Mouse (Mus musculus): ENCODE results near the gene Kif18a. TPM values are rescaled to one million over a fixed set of nuclear protein-coding genes. Genes with fewer than 3 reads are reported as not detected.

The Kif18a gene
- polyA plus RNA-seq (2011; ENCODE audit: insufficient read depth, insufficient read length, low replicate concordance, missing spikeins): 8.0 and 9.8 TPM in 2 replicates

- TF ChIP-seq POLR2A (IDR thresholded peaks at IDR 0.05; ENCODE audit: borderline replicate concordance, control insufficient read depth, low read depth, low read length): peak; percentile 64; the same call in 1 of the 2 replicates
- no peak for TF ChIP-seq CTCF (IDR thresholded peaks at IDR 0.05; ENCODE audit: control insufficient read depth, insufficient read depth, low read length)
- Histone ChIP-seq H3K27ac (ENCODE audit: control insufficient read depth, insufficient read depth, low read depth, low read length, poor library complexity) (peak within 1 kb of the TSS; percentile 87), H3K4me1 (ENCODE audit: control insufficient read depth, insufficient read depth, low read length) (no peaks in the 10 kb centered on the region; the same call in 1 of the 2 replicates), H3K4me3 (replicated peaks; ENCODE audit: control insufficient read depth, low read depth, low read length) (peak within 1 kb of the TSS; percentile 91)
- WGBS: under 1% methylated on average over 51 of the region's 51 CpGs
Measured at GRCm38 (mm10) chr2:109280600-109281340, at the start of gene Kif18a, which contains the start of gene Mettl15. Kif18a (plus strand) TSS chr2:109280738. Mettl15 (minus strand) TSS chr2:109280748.

- 85% methylated on average over 4 of the region's 4 CpGs for WGBS
Measured at GRCm38 (mm10) chr2:109233876-109234275, 46.7 kb upstream of the Kif18a start.

GRCm38 (mm10) chr2:109235741-109236140 lies 44.8 kb upstream of the Kif18a start:
- Histone ChIP-seq H3K4me3 (replicated peaks; ENCODE audit: control insufficient read depth, low read depth, low read length) (no peak overlapping the region), H3K4me1 (ENCODE audit: control insufficient read depth, insufficient read depth, low read length) (no peaks in the 10 kb centered on the region), H3K27ac (ENCODE audit: control insufficient read depth, insufficient read depth, low read depth, low read length, poor library complexity) (no peak overlapping the region)
- WGBS: 82% methylated on average over 1 of the region's 1 CpGs
- TF ChIP-seq POLR2A (IDR thresholded peaks at IDR 0.05; ENCODE audit: borderline replicate concordance, control insufficient read depth, low read depth, low read length) (no peak), CTCF (IDR thresholded peaks at IDR 0.05; ENCODE audit: control insufficient read depth, insufficient read depth, low read length) (no peak)

More at GRCm38 (mm10) chr2:109233876-109234275, 46.7 kb upstream of the Kif18a start:
- no peak overlapping the region for H3K4me3 ChIP-seq (replicated peaks; ENCODE audit: control insufficient read depth, low read depth, low read length)
- no peaks in the 10 kb centered on the region for H3K4me1 ChIP-seq (ENCODE audit: control insufficient read depth, insufficient read depth, low read length)
- TF ChIP-seq CTCF (IDR thresholded peaks at IDR 0.05; ENCODE audit: control insufficient read depth, insufficient read depth, low read length) (no peak), POLR2A (IDR thresholded peaks at IDR 0.05; ENCODE audit: borderline replicate concordance, control insufficient read depth, low read depth, low read length) (no peak)
- H3K27ac ChIP-seq (ENCODE audit: control insufficient read depth, insufficient read depth, low read depth, low read length, poor library complexity): no peak overlapping the region

- no peak overlapping the region for H3K27ac ChIP-seq (ENCODE audit: control insufficient read depth, insufficient read depth, low read depth, low read length, poor library complexity)
- WGBS: 77% methylated on average over 3 of the region's 3 CpGs
- H3K4me1 ChIP-seq (ENCODE audit: control insufficient read depth, insufficient read depth, low read length): no peaks in the 10 kb centered on the region
- no peak overlapping the region for H3K4me3 ChIP-seq (replicated peaks; ENCODE audit: control insufficient read depth, low read depth, low read length)
- no peak for TF ChIP-seq CTCF (IDR thresholded peaks at IDR 0.05; ENCODE audit: control insufficient read depth, insufficient read depth, low read length)
- TF ChIP-seq POLR2A (IDR thresholded peaks at IDR 0.05; ENCODE audit: borderline replicate concordance, control insufficient read depth, low read depth, low read length): no peak
Measured at GRCm38 (mm10) chr2:109241947-109242346, 38.6 kb upstream of the Kif18a start.

GRCm38 (mm10) chr2:109262779-109263178 lies 17.8 kb upstream of the Kif18a start:
- Histone ChIP-seq H3K4me3 (replicated peaks; ENCODE audit: control insufficient read depth, low read depth, low read length) (no peak overlapping the region), H3K27ac (ENCODE audit: control insufficient read depth, insufficient read depth, low read depth, low read length, poor library complexity) (no peak overlapping the region), H3K4me1 (ENCODE audit: control insufficient read depth, insufficient read depth, low read length) (no peaks in the 10 kb centered on the region)
- TF ChIP-seq POLR2A (IDR thresholded peaks at IDR 0.05; ENCODE audit: borderline replicate concordance, control insufficient read depth, low read depth, low read length): no peak
- TF ChIP-seq CTCF (IDR thresholded peaks at IDR 0.05; ENCODE audit: control insufficient read depth, insufficient read depth, low read length): no peak
- WGBS: 61% methylated on average over 1 of the region's 1 CpGs

- 89% methylated on average over 1 of the region's 1 CpGs for WGBS
Measured at GRCm38 (mm10) chr2:109273098-109273497, 7.4 kb upstream of the Kif18a start.

GRCm38 (mm10) chr2:109277593-109277992 lies 2.9 kb upstream of the Kif18a start:
- Histone ChIP-seq H3K4me3 (replicated peaks; ENCODE audit: control insufficient read depth, low read depth, low read length) (peak overlapping the region; percentile 76), H3K27ac (ENCODE audit: control insufficient read depth, insufficient read depth, low read depth, low read length, poor library complexity) (no peak overlapping the region), H3K4me1 (ENCODE audit: control insufficient read depth, insufficient read depth, low read length) (no peaks in the 10 kb centered on the region; the same call in 1 of the 2 replicates)
- TF ChIP-seq CTCF (IDR thresholded peaks at IDR 0.05; ENCODE audit: control insufficient read depth, insufficient read depth, low read length) (no peak), POLR2A (IDR thresholded peaks at IDR 0.05; ENCODE audit: borderline replicate concordance, control insufficient read depth, low read depth, low read length) (no peak)
- 2% methylated on average over 7 of the region's 7 CpGs for WGBS

More at GRCm38 (mm10) chr2:109273098-109273497, 7.4 kb upstream of the Kif18a start:
- Histone ChIP-seq H3K27ac (ENCODE audit: control insufficient read depth, insufficient read depth, low read depth, low read length, poor library complexity) (no peak overlapping the region), H3K4me3 (replicated peaks; ENCODE audit: control insufficient read depth, low read depth, low read length) (no peak overlapping the region), H3K4me1 (ENCODE audit: control insufficient read depth, insufficient read depth, low read length) (no peaks in the 10 kb centered on the region)
- TF ChIP-seq POLR2A (IDR thresholded peaks at IDR 0.05; ENCODE audit: borderline replicate concordance, control insufficient read depth, low read depth, low read length) (no peak), CTCF (IDR thresholded peaks at IDR 0.05; ENCODE audit: control insufficient read depth, insufficient read depth, low read length) (no peak)

- H3K4me3 ChIP-seq (replicated peaks; ENCODE audit: control insufficient read depth, low read depth, low read length): peak overlapping the region; percentile 76
- no peaks in the 10 kb centered on the region; the same call in 1 of the 2 replicates for H3K4me1 ChIP-seq (ENCODE audit: control insufficient read depth, insufficient read depth, low read length)
- TF ChIP-seq CTCF (IDR thresholded peaks at IDR 0.05; ENCODE audit: control insufficient read depth, insufficient read depth, low read length) (no peak), POLR2A (IDR thresholded peaks at IDR 0.05; ENCODE audit: borderline replicate concordance, control insufficient read depth, low read depth, low read length) (no peak)
- 1% methylated on average over 16 of the region's 16 CpGs for WGBS
- no peak overlapping the region for H3K27ac ChIP-seq (ENCODE audit: control insufficient read depth, insufficient read depth, low read depth, low read length, poor library complexity)
Measured at GRCm38 (mm10) chr2:109278036-109278435, 2.5 kb upstream of the Kif18a start.
